Mouse (Mus musculus): ENCODE data around the gene Ing5.
"Not testable (repeated sequence)": the region's sequence is repeated elsewhere in the genome, so short reads cannot be mapped to it uniquely, and the experiment has no call there.

The Ing5 gene

DNA sequence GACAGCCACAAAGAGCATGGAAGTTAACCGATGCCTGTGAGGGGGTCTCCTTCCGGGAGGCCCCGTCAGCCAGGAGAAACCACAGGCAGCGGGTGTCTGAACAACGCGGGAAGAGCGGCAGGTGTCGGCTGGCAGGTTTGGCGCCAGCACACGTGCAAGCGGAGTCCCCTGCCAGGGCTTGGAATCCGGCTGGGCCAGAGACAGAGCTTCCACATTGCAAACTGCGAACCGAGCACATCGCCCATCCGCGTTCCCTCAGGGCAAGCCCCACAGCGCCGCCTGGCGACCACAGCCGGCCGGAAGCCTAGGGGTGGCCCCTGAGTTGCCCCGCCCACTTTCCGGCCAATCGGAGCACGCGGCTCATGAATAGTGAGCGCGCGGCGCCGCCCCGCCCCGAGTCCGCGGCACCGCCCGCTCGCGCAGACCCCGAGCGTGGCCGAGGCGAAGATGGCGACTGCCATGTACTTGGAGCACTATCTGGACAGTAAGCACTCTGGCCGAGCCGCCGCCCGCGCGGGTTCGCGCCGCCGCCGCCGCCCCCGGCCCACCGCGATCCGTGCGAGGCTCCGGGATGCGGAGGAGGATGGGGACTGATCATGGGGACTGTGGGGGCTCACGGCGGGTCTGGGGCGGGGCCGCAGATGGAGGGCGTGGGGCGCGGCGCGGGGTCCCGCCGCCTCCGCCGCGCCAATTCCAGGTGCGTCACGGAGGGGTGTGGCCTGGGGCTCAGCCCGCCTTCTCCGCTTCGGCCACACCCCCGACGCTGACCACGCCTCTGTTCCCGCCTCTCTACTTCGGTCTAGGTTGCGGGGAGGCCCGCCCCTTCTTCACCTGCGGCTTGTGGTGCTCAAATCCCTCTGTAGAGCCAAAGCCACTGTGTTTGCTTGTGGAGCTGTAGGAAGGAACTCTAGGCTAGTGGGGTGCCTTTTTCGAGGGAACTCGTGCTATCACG, at the start of gene Ing5:
Gene Ing5 (plus strand): TSS at position 410 of the 952 bp plus-strand sequence.
- DNase-seq (ENCODE audit: low read depth, low spot score): peak; percentile 99
- Histone ChIP-seq H3K27me3 (ENCODE audit: control insufficient read depth, insufficient read depth, low read length, poor library complexity, severe bottlenecking) (no peaks in the 10 kb centered on the region), H3K36me3 (ENCODE audit: control insufficient read depth, insufficient read depth, low read length, poor library complexity, severe bottlenecking) (peaks cover 9% of the 10 kb centered on the region)

GRCm38 (mm10) chr1:93754573-93755290, 49.0 kb upstream of the Ing5 start, which contains the start of gene Thap4:
TSS of gene Thap4 (minus strand) at chr1:93754864.
- DNase-seq (ENCODE audit: low read depth, low spot score): peak; percentile 89
- Histone ChIP-seq H3K36me3 (ENCODE audit: control insufficient read depth, insufficient read depth, low read length, poor library complexity, severe bottlenecking) (0 out of 2 replicates have a peak, but pooled peaks cover 1% of the 10 kb centered on the region), H3K27me3 (ENCODE audit: control insufficient read depth, insufficient read depth, low read length, poor library complexity, severe bottlenecking) (no peaks in the 10 kb centered on the region)

GRCm38 (mm10) chr1:93755291-93755610, 48.5 kb upstream of the Ing5 start:
- DNase-seq (ENCODE audit: low read depth, low spot score): no peak
- Histone ChIP-seq H3K27me3 (ENCODE audit: control insufficient read depth, insufficient read depth, low read length, poor library complexity, severe bottlenecking) (no peaks in the 10 kb centered on the region), H3K36me3 (ENCODE audit: control insufficient read depth, insufficient read depth, low read length, poor library complexity, severe bottlenecking) (no peaks in the 10 kb centered on the region)

DNA sequence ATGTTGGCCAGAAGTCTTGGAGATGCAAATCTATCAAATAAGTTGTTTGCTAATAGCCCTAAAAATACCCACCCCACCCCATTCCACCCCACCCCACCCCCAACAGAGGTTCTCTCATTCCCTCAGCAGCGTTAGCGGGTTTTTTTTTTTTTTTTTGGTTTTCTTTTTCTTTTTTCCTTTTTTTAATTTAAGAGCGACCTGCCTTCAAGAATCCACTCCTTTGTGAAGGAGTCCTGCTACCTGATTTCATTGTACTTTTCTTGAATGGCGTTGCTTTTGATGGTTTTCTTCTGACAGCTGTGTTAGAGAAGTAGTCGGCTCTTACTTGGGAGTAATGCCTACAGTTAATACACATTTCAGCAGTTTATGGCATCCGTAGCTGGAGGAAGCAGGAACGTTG, 48.1 kb upstream of the Ing5 start:
- Histone ChIP-seq H3K27me3 (ENCODE audit: control insufficient read depth, insufficient read depth, low read length, poor library complexity, severe bottlenecking) (no peaks in the 10 kb centered on the region), H3K36me3 (ENCODE audit: control insufficient read depth, insufficient read depth, low read length, poor library complexity, severe bottlenecking) (no peaks in the 10 kb centered on the region)
- no peak for DNase-seq (ENCODE audit: low read depth, low spot score)

- DNase-seq (ENCODE audit: low read depth, low spot score): no peak
- Histone ChIP-seq H3K36me3 (ENCODE audit: control insufficient read depth, insufficient read depth, low read length, poor library complexity, severe bottlenecking) (no peaks in the 10 kb centered on the region), H3K27me3 (ENCODE audit: control insufficient read depth, insufficient read depth, low read length, poor library complexity, severe bottlenecking) (no peaks in the 10 kb centered on the region)
Observed at GRCm38 (mm10) chr1:93756154-93756553, 47.6 kb upstream of the Ing5 start.

GRCm38 (mm10) chr1:93760076-93760475, 43.7 kb upstream of the Ing5 start:
- Histone ChIP-seq H3K27me3 (ENCODE audit: control insufficient read depth, insufficient read depth, low read length, poor library complexity, severe bottlenecking) (no peaks in the 10 kb centered on the region), H3K36me3 (ENCODE audit: control insufficient read depth, insufficient read depth, low read length, poor library complexity, severe bottlenecking) (no peaks in the 10 kb centered on the region)
- no peak for DNase-seq (ENCODE audit: low read depth, low spot score)

DNA sequence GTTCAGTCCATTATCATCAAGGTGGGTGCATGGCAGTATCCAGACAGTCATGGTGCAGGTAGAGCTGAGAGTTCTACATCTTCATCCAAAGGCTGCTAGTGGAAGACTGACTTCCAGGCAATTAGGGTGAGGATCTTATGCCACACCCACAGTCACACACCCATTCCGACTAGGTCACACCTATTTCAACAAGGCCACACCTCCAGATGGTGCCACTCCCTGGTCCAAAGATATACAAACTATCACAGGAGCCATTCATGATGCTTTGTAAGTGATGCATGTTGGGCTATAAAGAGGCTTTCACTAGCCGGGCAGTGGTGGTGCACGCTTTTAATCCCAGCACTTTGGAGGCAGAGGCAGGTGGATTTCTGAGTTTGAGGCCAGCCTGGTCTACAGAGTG, 40.2 kb upstream of the Ing5 start:
- not testable (repeated sequence) for DNase-seq (ENCODE audit: low read depth, low spot score); H3K27me3 ChIP-seq (ENCODE audit: control insufficient read depth, insufficient read depth, low read length, poor library complexity, severe bottlenecking); H3K36me3 ChIP-seq (ENCODE audit: control insufficient read depth, insufficient read depth, low read length, poor library complexity, severe bottlenecking)

- Histone ChIP-seq H3K36me3 (ENCODE audit: control insufficient read depth, insufficient read depth, low read length, poor library complexity, severe bottlenecking) (no peaks in the 10 kb centered on the region), H3K27me3 (ENCODE audit: control insufficient read depth, insufficient read depth, low read length, poor library complexity, severe bottlenecking) (no peaks in the 10 kb centered on the region)
- no peak for DNase-seq (ENCODE audit: low read depth, low spot score)
Observed at GRCm38 (mm10) chr1:93764871-93765591, 38.7 kb upstream of the Ing5 start.

GRCm38 (mm10) chr1:93767600-93767999, 36.2 kb upstream of the Ing5 start:
- Histone ChIP-seq H3K27me3 (ENCODE audit: control insufficient read depth, insufficient read depth, low read length, poor library complexity, severe bottlenecking) (no peaks in the 10 kb centered on the region), H3K36me3 (ENCODE audit: control insufficient read depth, insufficient read depth, low read length, poor library complexity, severe bottlenecking) (peaks cover 2% of the 10 kb centered on the region; the same call in 1 of the 2 replicates)
- DNase-seq (ENCODE audit: low read depth, low spot score): no peak

DNA sequence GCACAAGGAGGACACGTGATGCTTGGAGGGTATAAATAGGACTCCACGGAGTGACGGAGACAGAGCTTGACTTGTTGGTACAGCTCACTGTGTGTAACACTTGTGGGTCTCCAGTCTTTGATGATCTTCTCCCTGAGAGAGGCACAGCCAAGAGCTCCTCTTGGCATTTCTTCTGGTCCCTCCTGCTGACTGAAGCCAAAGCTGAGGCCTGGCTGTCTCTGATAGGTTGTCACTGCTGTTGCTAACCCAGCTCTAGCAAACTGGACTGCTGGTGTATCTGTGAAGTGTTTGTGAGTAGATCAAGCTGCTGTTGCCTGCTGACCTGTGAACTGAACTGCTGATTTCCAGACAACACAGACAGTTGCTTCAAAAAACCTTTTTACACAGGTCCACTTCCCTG, 33.9 kb upstream of the Ing5 start:
- DNase-seq (ENCODE audit: low read depth, low spot score): no peak
- Histone ChIP-seq H3K36me3 (ENCODE audit: control insufficient read depth, insufficient read depth, low read length, poor library complexity, severe bottlenecking) (peaks cover 4% of the 10 kb centered on the region), H3K27me3 (ENCODE audit: control insufficient read depth, insufficient read depth, low read length, poor library complexity, severe bottlenecking) (no peaks in the 10 kb centered on the region)

DNA sequence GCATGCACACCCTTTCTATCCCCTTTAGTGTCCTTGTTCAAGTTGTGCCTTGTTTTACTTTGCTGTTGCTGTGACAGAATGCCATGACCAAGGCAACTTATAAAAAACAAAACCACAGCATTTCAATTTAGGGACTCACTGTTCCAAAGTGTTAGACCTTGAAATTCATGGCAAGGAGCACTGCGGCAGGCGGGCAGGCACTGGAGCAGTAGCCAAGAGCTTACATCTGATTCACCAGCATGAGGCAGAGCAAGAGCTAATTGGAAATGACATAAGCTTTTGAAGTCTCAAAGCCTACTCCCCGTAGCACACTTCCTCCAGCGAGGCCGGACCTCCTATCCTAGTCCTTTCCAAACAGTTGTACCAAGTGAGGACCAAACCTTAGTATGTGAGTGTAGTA, 27.1 kb upstream of the Ing5 start:
- no peak for DNase-seq (ENCODE audit: low read depth, low spot score)
- no peaks in the 10 kb centered on the region for H3K27me3 ChIP-seq (ENCODE audit: control insufficient read depth, insufficient read depth, low read length, poor library complexity, severe bottlenecking)

DNA sequence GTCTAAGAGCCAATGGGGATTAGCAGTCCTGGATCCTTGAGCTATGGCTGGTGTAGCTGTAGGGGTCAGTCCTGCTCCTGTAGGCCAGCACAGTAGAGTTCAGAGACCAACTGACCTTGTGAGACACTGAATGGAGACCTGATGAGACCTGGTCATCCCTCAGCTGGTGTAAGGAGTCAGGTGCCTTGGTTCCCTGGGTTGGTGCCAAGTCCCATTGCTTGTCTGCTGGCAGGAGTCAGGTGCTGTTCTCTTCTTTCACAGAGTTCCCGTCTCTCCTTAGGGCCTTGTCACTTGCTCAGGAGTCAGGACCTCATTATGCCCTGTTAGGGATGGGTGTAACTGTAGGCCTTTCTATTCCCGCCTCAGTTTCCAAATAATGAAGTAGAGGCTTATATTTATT, 16.9 kb upstream of the Ing5 start:
- Histone ChIP-seq H3K27me3 (ENCODE audit: control insufficient read depth, insufficient read depth, low read length, poor library complexity, severe bottlenecking) (no peaks in the 10 kb centered on the region), H3K36me3 (ENCODE audit: control insufficient read depth, insufficient read depth, low read length, poor library complexity, severe bottlenecking) (peaks cover 22% of the 10 kb centered on the region)
- DNase-seq (ENCODE audit: low read depth, low spot score): no peak

More for the DNA sequence above, 27.1 kb upstream of the Ing5 start:
- H3K36me3 ChIP-seq (ENCODE audit: control insufficient read depth, insufficient read depth, low read length, poor library complexity, severe bottlenecking): peaks cover 7% of the 10 kb centered on the region

DNA sequence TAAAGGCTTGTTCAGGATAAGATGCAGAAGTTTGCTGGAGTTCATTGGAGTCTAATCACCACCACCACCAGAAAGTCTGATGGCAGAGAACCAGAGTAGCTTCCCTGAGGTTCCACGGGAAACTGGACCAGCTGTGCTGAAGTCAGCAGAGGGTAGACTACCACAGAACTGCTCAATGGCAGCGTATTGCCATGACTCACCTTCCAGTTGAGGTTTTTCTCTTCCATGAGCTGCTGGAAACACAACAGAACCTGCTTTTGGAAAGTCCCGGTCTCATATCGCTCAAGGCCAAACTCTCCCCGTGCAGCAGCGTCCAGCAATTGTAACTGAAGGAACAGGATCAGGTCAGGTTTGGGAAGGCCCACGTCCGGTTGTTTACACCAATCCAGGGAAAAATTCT, 9.2 kb upstream of the Ing5 start:
- DNase-seq (ENCODE audit: low read depth, low spot score): no peak
- Histone ChIP-seq H3K27me3 (ENCODE audit: control insufficient read depth, insufficient read depth, low read length, poor library complexity, severe bottlenecking) (no peaks in the 10 kb centered on the region), H3K36me3 (ENCODE audit: control insufficient read depth, insufficient read depth, low read length, poor library complexity, severe bottlenecking) (peaks cover 25% of the 10 kb centered on the region)

DNA sequence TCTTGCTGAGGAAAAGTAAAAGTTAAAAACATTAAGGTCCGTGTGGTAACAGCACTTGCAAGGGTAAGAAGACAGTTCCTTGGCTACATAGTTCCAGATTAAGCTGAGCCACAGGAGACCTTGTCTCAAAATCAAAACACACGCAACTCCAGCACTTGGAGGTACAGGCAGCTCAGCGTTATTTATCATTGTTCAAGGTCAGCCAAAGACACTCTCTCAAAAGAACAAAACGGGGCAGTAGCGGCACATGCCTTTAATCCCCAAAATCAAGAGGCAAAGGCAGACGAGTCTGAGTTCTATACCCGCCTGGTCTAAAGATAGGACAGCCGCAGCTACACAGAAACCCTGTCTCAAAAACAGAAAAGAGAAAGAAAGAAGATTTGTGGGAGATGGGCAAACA, 7.9 kb upstream of the Ing5 start:
- no peak for DNase-seq (ENCODE audit: low read depth, low spot score)
- Histone ChIP-seq H3K27me3 (ENCODE audit: control insufficient read depth, insufficient read depth, low read length, poor library complexity, severe bottlenecking) (no peaks in the 10 kb centered on the region), H3K36me3 (ENCODE audit: control insufficient read depth, insufficient read depth, low read length, poor library complexity, severe bottlenecking) (peaks cover 24% of the 10 kb centered on the region)
